Mouse (Mus musculus): ENCODE results near the gene Snx9. TPM values are rescaled to one million over a fixed set of nuclear protein-coding genes. Genes with fewer than 3 reads are reported as not detected.

Gene Snx9
- polyA plus RNA-seq, 1 experiment from 2014 or later = 20.5 TPM

- peaks cover 96% of the 10 kb centered on the region for H3K36me3 ChIP-seq
- H3K4me3 ChIP-seq = no peak overlapping the region
- H3K9ac ChIP-seq = no peak overlapping the region
- H3K9me3 ChIP-seq = no peaks in the 10 kb centered on the region
- H3K27ac ChIP-seq (replicated peaks) = no peak overlapping the region
- ATAC-seq (ENCODE audit: extremely low read depth, insufficient number of reproducible peaks, low FRiP score, low TSS enrichment) = no peak
- 59% methylated on average over 6 of the region's 6 CpGs for whole genome bisulfite sequencing
- no peak overlapping the region for H3K4me2 ChIP-seq
- H3K4me1 ChIP-seq = no peaks in the 10 kb centered on the region
- no peaks in the 10 kb centered on the region for H3K27me3 ChIP-seq (replicated peaks)
Measured at GRCm38 (mm10) chr17:5903630-5904301, 62.6 kb downstream of the Snx9 start.

DNA sequence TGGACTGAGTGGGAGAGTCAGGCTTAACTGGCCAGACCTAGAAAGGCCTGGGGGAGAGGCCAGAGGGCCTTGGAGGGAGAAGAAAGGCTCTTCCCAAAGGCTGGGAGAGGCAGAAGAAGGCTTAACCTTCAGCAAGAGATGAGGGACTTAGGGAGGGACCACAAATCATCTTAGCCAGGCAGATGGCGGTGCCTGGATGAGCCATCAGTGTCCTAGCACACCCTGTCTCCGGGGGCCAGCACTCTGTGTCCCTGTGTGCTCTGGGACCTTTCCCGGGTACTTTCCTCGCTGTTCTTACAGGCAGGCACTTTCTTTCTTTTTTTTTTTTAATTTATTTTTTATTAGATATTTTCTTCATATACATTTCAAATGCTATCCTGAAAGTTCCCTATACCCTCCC is 68.6 kb downstream of the Snx9 start:
- Histone ChIP-seq H3K27ac (replicated peaks) (no peak overlapping the region), H3K36me3 (peaks cover 73% of the 10 kb centered on the region), H3K4me1 (no peaks in the 10 kb centered on the region), H3K27me3 (replicated peaks) (no peaks in the 10 kb centered on the region), H3K4me3 (no peak overlapping the region), H3K4me2 (no peak overlapping the region), H3K9me3 (no peaks in the 10 kb centered on the region), H3K9ac (no peak overlapping the region)
- ATAC-seq (ENCODE audit: extremely low read depth, insufficient number of reproducible peaks, low FRiP score, low TSS enrichment) = no peak
- 89% methylated on average over 4 of the region's 4 CpGs for WGBS

- no peak overlapping the region for H3K27ac ChIP-seq (replicated peaks)
- no peaks in the 10 kb centered on the region for H3K4me1 ChIP-seq
- H3K36me3 ChIP-seq = peaks cover 72% of the 10 kb centered on the region
- no peak overlapping the region for H3K9ac ChIP-seq
- 79% methylated on average over 12 of the region's 12 CpGs for WGBS
- no peak for ATAC-seq (ENCODE audit: extremely low read depth, insufficient number of reproducible peaks, low FRiP score, low TSS enrichment)
- H3K4me3 ChIP-seq = no peak overlapping the region
- H3K27me3 ChIP-seq (replicated peaks) = no peaks in the 10 kb centered on the region
- H3K9me3 ChIP-seq = no peaks in the 10 kb centered on the region
- H3K4me2 ChIP-seq = no peak overlapping the region
Measured at GRCm38 (mm10) chr17:5911591-5911990, 70.5 kb downstream of the Snx9 start.

DNA sequence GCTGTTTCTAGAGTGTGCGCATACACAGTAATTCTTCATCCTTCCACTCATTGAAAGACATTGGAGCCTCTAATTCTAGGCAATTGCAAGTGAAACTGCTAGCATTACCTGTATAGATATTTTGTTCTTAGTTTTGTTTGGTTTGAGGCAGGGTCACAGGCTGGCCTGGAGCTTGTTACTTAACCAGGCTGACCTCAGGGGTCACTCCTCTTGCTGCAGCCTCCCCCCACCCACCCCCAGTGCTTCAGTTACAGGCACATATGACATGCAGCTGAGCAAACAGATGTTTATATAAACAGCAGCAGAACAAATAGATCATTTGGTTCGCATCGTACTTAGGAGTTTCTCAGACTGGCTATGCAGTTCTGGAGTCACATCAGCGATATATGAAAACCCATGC is 71.7 kb downstream of the Snx9 start:
- H3K27ac ChIP-seq (replicated peaks) = no peak overlapping the region
- no peaks in the 10 kb centered on the region for H3K27me3 ChIP-seq (replicated peaks)
- H3K9me3 ChIP-seq = no peaks in the 10 kb centered on the region
- 92% methylated on average over 4 of the region's 4 CpGs for WGBS
- H3K36me3 ChIP-seq = peaks cover 68% of the 10 kb centered on the region
- H3K4me2 ChIP-seq = no peak overlapping the region
- no peak overlapping the region for H3K4me3 ChIP-seq
- no peak overlapping the region for H3K9ac ChIP-seq
- H3K4me1 ChIP-seq = no peaks in the 10 kb centered on the region
- no peak for ATAC-seq (ENCODE audit: extremely low read depth, insufficient number of reproducible peaks, low FRiP score, low TSS enrichment)

DNA sequence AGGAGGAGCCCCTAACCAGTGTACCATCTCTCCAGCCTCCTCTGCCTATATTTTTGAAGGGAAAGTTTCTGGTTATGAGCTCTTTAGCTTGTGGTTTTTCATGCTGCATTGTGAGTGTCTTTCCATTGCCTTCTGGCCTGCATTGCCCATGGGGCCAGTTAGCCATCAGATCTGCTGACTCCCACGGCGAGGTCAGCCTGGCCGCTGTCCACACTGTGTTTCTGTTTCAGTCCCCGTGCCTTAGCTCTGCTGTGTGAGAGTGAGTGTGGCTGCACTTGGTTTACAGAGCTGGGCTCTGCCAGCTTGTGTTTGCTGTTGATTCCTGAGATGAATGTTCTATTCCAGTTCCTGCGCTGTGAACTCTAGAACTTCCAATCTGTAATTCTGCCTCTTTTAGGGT is 73.1 kb downstream of the Snx9 start:
- Histone ChIP-seq H3K27me3 (replicated peaks) (no peaks in the 10 kb centered on the region), H3K4me1 (no peaks in the 10 kb centered on the region), H3K4me2 (no peak overlapping the region), H3K9me3 (no peaks in the 10 kb centered on the region), H3K4me3 (no peak overlapping the region), H3K27ac (replicated peaks) (no peak overlapping the region), H3K36me3 (peaks cover 69% of the 10 kb centered on the region), H3K9ac (no peak overlapping the region)
- no peak for ATAC-seq (ENCODE audit: extremely low read depth, insufficient number of reproducible peaks, low FRiP score, low TSS enrichment)
- WGBS = 69% methylated on average over 5 of the region's 5 CpGs

GRCm38 (mm10) chr17:5921954-5922353 is 80.8 kb downstream of the Snx9 start:
- H3K4me3 ChIP-seq = no peak overlapping the region
- H3K4me1 ChIP-seq = peaks cover 16% of the 10 kb centered on the region
- no peak for ATAC-seq (ENCODE audit: extremely low read depth, insufficient number of reproducible peaks, low FRiP score, low TSS enrichment)
- no peak overlapping the region for H3K9ac ChIP-seq
- no peaks in the 10 kb centered on the region for H3K27me3 ChIP-seq (replicated peaks)
- H3K4me2 ChIP-seq = no peak overlapping the region
- WGBS = 74% methylated on average over 8 of the region's 8 CpGs
- no peak overlapping the region for H3K27ac ChIP-seq (replicated peaks)
- no peaks in the 10 kb centered on the region for H3K9me3 ChIP-seq
- peaks cover 93% of the 10 kb centered on the region for H3K36me3 ChIP-seq

- no peak for ATAC-seq (ENCODE audit: extremely low read depth, insufficient number of reproducible peaks, low FRiP score, low TSS enrichment)
- no peak overlapping the region for H3K4me3 ChIP-seq
- peaks cover 97% of the 10 kb centered on the region for H3K36me3 ChIP-seq
- H3K9me3 ChIP-seq = no peaks in the 10 kb centered on the region
- H3K27ac ChIP-seq (replicated peaks) = no peak overlapping the region
- H3K4me1 ChIP-seq = peaks cover 16% of the 10 kb centered on the region
- 70% methylated on average over 9 of the region's 9 CpGs for WGBS
- H3K4me2 ChIP-seq = no peak overlapping the region
- H3K27me3 ChIP-seq (replicated peaks) = no peaks in the 10 kb centered on the region
- H3K9ac ChIP-seq = no peak overlapping the region
Measured at GRCm38 (mm10) chr17:5923281-5923680, 82.2 kb downstream of the Snx9 start.

GRCm38 (mm10) chr17:5924238-5924637 is 83.1 kb downstream of the Snx9 start:
- Histone ChIP-seq H3K9ac (no peak overlapping the region), H3K4me1 (peaks cover 16% of the 10 kb centered on the region), H3K4me3 (no peak overlapping the region), H3K9me3 (no peaks in the 10 kb centered on the region), H3K4me2 (no peak overlapping the region), H3K27ac (replicated peaks) (no peak overlapping the region), H3K36me3 (peaks cover 97% of the 10 kb centered on the region), H3K27me3 (replicated peaks) (no peaks in the 10 kb centered on the region)
- WGBS = 77% methylated on average over 8 of the region's 8 CpGs
- ATAC-seq (ENCODE audit: extremely low read depth, insufficient number of reproducible peaks, low FRiP score, low TSS enrichment) = no peak

DNA sequence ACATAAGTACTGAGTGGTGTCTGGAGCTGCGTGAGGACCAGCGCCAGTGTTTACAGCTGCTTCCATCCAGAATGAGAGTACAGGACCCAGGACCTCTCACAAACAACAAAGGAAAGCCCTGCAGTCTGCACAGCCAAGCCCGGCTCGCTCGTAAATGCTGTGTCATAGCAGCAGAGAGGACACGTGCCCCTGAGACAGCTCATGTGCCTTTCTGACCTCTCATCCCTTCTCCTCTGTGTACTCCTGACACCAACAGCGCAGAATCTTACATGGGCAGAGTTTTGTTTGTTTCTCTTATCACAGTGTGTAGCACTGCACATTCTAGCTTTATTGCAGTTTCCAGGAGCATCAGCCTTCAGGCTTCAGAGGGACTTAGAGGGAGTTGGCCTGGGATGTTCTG is 85.6 kb downstream of the Snx9 start:
- H3K4me3 ChIP-seq = no peak overlapping the region
- peaks cover 92% of the 10 kb centered on the region for H3K36me3 ChIP-seq
- no peak overlapping the region for H3K9ac ChIP-seq
- H3K4me2 ChIP-seq = no peak overlapping the region
- 0 out of 2 replicates have a peak, but pooled peaks cover under 1% of the 10 kb centered on the region for H3K4me1 ChIP-seq
- H3K9me3 ChIP-seq = no peaks in the 10 kb centered on the region
- ATAC-seq (ENCODE audit: extremely low read depth, insufficient number of reproducible peaks, low FRiP score, low TSS enrichment) = no peak
- no peaks in the 10 kb centered on the region for H3K27me3 ChIP-seq (replicated peaks)
- H3K27ac ChIP-seq (replicated peaks) = no peak overlapping the region
- WGBS = 70% methylated on average over 7 of the region's 7 CpGs

DNA sequence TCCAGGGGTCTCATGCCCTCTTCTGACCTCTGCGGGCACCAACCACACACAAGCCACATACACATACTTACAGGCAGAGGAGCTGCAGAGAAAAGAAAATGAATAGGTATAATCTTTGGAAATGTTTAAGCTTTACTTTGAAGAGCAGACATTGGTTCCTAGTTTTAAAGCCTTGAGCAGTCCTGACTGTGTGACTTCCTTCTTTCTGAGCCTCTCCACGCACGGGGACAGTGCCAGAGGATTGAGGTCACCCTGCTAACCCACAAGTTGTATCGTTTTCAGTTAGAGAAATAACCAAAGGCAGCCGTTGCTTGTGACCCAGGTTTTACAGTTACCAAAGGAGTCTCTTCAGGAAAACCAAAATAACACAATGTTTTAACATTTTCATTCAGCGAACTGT is 87.9 kb downstream of the Snx9 start:
- Histone ChIP-seq H3K27ac (replicated peaks) (no peak overlapping the region), H3K4me2 (no peak overlapping the region), H3K9ac (no peak overlapping the region), H3K9me3 (no peaks in the 10 kb centered on the region), H3K27me3 (replicated peaks) (no peaks in the 10 kb centered on the region), H3K36me3 (peaks cover 75% of the 10 kb centered on the region), H3K4me3 (no peak overlapping the region), H3K4me1 (no peaks in the 10 kb centered on the region)
- ATAC-seq (ENCODE audit: extremely low read depth, insufficient number of reproducible peaks, low FRiP score, low TSS enrichment) = no peak
- WGBS = 84% methylated on average over 6 of the region's 6 CpGs

DNA sequence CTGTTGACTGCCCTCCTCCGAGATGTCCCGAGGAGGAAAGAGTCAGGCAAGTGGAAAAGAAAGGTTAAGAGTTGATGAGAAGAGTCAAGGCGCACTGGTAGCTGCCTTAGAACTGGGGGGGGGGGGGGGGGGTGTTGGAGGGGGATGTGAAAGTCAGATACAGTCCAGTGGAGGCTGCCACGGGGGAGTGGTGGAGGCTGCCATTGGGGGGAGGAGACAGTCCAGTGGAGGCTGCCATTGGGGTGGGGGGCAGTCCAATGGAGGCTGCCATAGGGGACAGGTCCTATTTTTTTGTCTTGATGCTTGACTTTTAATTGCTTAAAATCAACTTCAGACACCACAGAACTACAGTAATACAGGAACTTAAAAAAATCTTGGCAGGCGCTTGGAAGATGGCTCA is 91.0 kb downstream of the Snx9 start:
- no peak for ATAC-seq (ENCODE audit: extremely low read depth, insufficient number of reproducible peaks, low FRiP score, low TSS enrichment)
- H3K27ac ChIP-seq (replicated peaks) = no peak overlapping the region
- H3K4me1 ChIP-seq = peaks cover 14% of the 10 kb centered on the region
- no peak overlapping the region for H3K4me3 ChIP-seq
- H3K9ac ChIP-seq = no peak overlapping the region
- H3K36me3 ChIP-seq = peaks cover 46% of the 10 kb centered on the region
- no peaks in the 10 kb centered on the region for H3K9me3 ChIP-seq
- H3K27me3 ChIP-seq (replicated peaks) = peaks cover 5% of the 10 kb centered on the region; the same call in 1 of the 2 replicates
- no peak overlapping the region for H3K4me2 ChIP-seq
- WGBS = 65% methylated on average over 5 of the region's 5 CpGs

DNA sequence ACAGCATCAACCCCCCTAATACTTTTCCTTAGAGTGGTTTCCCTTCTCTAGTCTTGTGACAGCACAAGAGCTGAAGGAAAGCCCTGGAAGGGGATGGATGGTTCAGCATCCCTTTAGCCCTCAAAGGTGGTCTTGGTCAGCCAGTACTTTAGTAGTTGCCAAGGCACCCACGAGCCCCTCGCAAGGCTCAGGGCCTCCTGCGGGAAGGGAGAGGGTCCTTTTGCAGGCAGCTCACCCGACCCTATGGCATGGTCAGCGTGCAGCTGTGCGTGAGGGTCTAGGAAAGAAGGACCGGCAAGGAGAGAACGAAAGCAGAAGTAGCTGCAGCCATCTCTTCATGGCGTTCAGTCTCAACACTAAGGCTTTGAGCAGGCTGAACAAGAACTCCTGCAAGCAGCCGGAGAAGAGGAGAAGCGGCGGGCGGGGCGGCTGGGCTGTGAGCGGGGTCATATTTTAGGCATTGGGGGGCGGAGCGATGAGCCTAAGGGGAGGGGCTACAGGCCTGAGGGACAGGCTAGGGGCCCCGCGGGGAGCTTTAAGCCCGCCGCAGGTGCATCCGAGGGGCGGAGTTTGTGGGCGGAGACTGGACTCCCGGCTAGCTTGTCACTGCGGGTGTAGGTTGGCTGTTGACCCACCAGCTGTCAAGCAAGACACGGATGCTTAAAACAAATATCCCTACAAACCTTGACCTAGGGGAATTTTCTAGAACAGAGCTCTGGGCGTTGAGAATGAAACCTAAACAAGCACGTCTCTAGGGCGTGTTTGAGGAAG is 93.6 kb downstream of the Snx9 start:
- Histone ChIP-seq H3K36me3 (peaks cover 20% of the 10 kb centered on the region), H3K4me3 (peak overlapping the region; percentile 54), H3K4me2 (peak overlapping the region; percentile 81), H3K4me1 (peaks cover 14% of the 10 kb centered on the region), H3K27ac (replicated peaks) (no peak overlapping the region), H3K9me3 (no peaks in the 10 kb centered on the region), H3K27me3 (replicated peaks) (peaks cover 5% of the 10 kb centered on the region), H3K9ac (peak overlapping the region; percentile 80)
- under 1% methylated on average over 30 of the region's 30 CpGs for WGBS
- ATAC-seq (ENCODE audit: extremely low read depth, insufficient number of reproducible peaks, low FRiP score, low TSS enrichment) = peak; percentile 87

Measured in heart, embryonic 13.5 days (tissue).